Mouse (Mus musculus): ENCODE data around the gene Ubxn6. TPM values are rescaled to one million over a fixed set of nuclear protein-coding genes. Genes with fewer than 3 reads are reported as not detected.
"Not testable (repeated sequence)": the region's sequence is repeated elsewhere in the genome, so short reads cannot be mapped to it uniquely, and the experiment has no call there.

The Ubxn6 gene
- polyA plus RNA-seq, 1 experiment: 45.3 TPM

- no peak overlapping the region for H3K4me3 ChIP-seq (ENCODE audit: extremely low read depth, insufficient read depth, insufficient read length)
- no peak for DNase-seq (ENCODE audit: low read depth in 1 of 2, low spot score in 2 of 2)
- 94% methylated on average over 5 of the region's 5 CpGs for WGBS
- no peaks in the 10 kb centered on the region for H3K27me3 ChIP-seq (ENCODE audit: control insufficient read depth, insufficient read depth, low read length)
- H3K4me1 ChIP-seq (ENCODE audit: control insufficient read depth, insufficient read depth, insufficient read length): peaks cover 4% of the 10 kb centered on the region
- TF ChIP-seq CTCF (IDR thresholded peaks at IDR 0.05; ENCODE audit: extremely low read depth, insufficient read depth, insufficient read length, insufficient replicate concordance): no peak
- H3K36me3 ChIP-seq (ENCODE audit: control insufficient read depth, insufficient read depth, low read length): peaks cover 41% of the 10 kb centered on the region
- no peak overlapping the region for H3K27ac ChIP-seq (ENCODE audit: insufficient read depth, low read length)
Measured at GRCm38 (mm10) chr17:56072243-56072642, 2.6 kb downstream of the Ubxn6 start.

DNA sequence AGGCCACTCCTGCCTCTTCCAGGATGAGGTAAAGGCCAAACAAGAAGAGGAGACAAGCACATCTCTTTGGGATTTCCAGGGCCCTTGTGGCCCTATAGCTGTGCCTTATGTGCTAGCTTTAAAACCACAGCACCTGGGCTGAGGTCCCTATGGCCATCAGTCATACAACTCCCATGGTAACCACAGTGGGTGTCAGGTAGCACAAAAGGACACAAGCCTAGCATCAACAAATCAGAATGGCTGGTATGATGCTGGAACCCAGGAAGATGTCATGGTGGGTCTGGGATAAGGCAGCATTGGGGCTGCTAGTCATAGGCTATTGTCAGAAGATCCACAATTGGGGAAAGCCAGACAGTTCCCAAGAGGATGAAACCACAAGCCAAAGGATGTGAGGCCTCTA, 3.7 kb downstream of the Ubxn6 start:
- Histone ChIP-seq H3K36me3 (ENCODE audit: control insufficient read depth, insufficient read depth, low read length) (peaks cover 43% of the 10 kb centered on the region), H3K27me3 (ENCODE audit: control insufficient read depth, insufficient read depth, low read length) (no peaks in the 10 kb centered on the region)
- TF ChIP-seq POLR2A (IDR thresholded peaks at IDR 0.05; ENCODE audit: low read depth, low read length) (no peak), CTCF (IDR thresholded peaks at IDR 0.05; ENCODE audit: extremely low read depth, insufficient read depth, insufficient read length, insufficient replicate concordance) (no peak)

DNA sequence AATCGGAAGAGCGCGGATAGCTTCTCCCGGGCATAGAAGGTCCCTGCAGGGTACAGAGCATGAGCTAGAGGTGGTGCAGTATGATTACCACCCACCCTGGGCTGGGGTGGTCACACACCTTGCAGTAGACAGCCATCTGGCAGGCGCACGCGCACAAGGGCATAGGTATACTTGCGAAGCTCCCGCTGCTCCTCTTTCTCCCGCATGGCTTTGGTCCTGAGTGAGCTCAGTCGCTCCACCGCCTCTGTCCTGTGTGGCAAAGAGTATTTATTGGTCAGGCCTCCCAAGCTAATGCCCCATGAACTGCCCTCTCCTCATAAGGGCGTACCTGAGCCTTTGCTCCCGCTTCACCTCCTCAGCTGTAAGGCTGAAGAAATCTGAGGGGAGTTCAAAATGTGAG, 5.8 kb downstream of the Ubxn6 start:
- Histone ChIP-seq H3K27me3 (ENCODE audit: control insufficient read depth, insufficient read depth, low read length) (no peaks in the 10 kb centered on the region), H3K4me3 (ENCODE audit: extremely low read depth, insufficient read depth, insufficient read length) (no peak overlapping the region), H3K4me1 (ENCODE audit: control insufficient read depth, insufficient read depth, insufficient read length) (no peaks in the 10 kb centered on the region), H3K27ac (ENCODE audit: insufficient read depth, low read length) (no peak overlapping the region), H3K36me3 (ENCODE audit: control insufficient read depth, insufficient read depth, low read length) (peaks cover 43% of the 10 kb centered on the region)
- no peak for DNase-seq (ENCODE audit: low read depth in 1 of 2, low spot score in 2 of 2)
- TF ChIP-seq POLR2A (IDR thresholded peaks at IDR 0.05; ENCODE audit: low read depth, low read length) (no peak), CTCF (IDR thresholded peaks at IDR 0.05; ENCODE audit: extremely low read depth, insufficient read depth, insufficient read length, insufficient replicate concordance) (no peak)
- WGBS: 96% methylated on average over 14 of the region's 14 CpGs

More for the DNA sequence above, 3.7 kb downstream of the Ubxn6 start:
- Histone ChIP-seq H3K4me3 (ENCODE audit: extremely low read depth, insufficient read depth, insufficient read length) (no peak overlapping the region), H3K27ac (ENCODE audit: insufficient read depth, low read length) (no peak overlapping the region), H3K4me1 (ENCODE audit: control insufficient read depth, insufficient read depth, insufficient read length) (peaks cover 4% of the 10 kb centered on the region)
- DNase-seq (ENCODE audit: low read depth in 1 of 2, low spot score in 2 of 2): no peak

DNA sequence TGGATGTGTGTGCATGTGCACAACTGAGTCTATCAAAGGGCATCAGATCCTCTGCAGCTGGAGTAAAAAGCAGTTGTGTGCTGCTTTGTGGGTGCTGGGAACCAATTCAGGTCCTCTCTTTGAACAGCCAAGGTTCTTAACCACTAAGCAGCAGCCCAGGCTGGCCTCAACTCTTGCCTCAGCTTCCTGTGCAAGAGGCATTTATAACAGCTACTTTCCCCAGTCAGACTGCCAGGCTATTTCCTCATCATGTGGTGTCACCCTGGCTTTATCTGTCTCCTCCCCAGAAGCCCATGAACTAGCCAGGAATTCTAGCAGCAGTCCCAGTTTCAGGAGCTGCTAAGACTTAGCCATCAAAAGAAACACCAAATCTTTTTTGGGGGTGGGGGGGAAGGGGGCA, 8.4 kb downstream of the Ubxn6 start:
- H3K4me1 ChIP-seq (ENCODE audit: control insufficient read depth, insufficient read depth, insufficient read length): no peaks in the 10 kb centered on the region
- TF ChIP-seq POLR2A (IDR thresholded peaks at IDR 0.05; ENCODE audit: low read depth, low read length): no peak
- TF ChIP-seq CTCF (IDR thresholded peaks at IDR 0.05; ENCODE audit: extremely low read depth, insufficient read depth, insufficient read length, insufficient replicate concordance): no peak
- DNase-seq (ENCODE audit: low read depth in 1 of 2, low spot score in 2 of 2): no peak
- no peak overlapping the region for H3K27ac ChIP-seq (ENCODE audit: insufficient read depth, low read length)
- peaks cover 37% of the 10 kb centered on the region for H3K36me3 ChIP-seq (ENCODE audit: control insufficient read depth, insufficient read depth, low read length)
- H3K4me3 ChIP-seq (ENCODE audit: extremely low read depth, insufficient read depth, insufficient read length): no peak overlapping the region
- H3K27me3 ChIP-seq (ENCODE audit: control insufficient read depth, insufficient read depth, low read length): no peaks in the 10 kb centered on the region

DNA sequence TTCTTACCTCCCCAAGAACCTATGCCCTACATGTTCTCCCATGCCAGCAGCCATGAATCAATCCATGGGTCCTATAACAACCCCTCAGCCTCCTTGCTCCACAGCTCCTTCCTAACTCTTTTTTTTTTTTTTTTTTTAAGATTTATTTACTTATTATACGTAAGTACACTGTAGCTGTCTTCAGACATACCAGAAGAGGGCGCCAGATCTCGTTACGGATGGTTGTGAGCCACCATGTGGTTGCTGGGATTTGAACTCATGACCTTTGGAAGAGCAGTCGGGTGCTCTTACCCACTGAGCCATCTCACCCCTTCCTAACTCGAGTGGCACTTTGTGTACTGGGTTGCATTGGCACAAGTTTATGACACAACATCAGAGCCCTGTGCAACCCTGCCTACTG, 9.1 kb downstream of the Ubxn6 start:
- 90% methylated on average over 6 of the region's 6 CpGs for WGBS
- not testable (repeated sequence) for H3K27ac ChIP-seq (ENCODE audit: insufficient read depth, low read length); H3K4me3 ChIP-seq (ENCODE audit: extremely low read depth, insufficient read depth, insufficient read length); H3K27me3 ChIP-seq (ENCODE audit: control insufficient read depth, insufficient read depth, low read length); H3K4me1 ChIP-seq (ENCODE audit: control insufficient read depth, insufficient read depth, insufficient read length); DNase-seq (ENCODE audit: low read depth in 1 of 2, low spot score in 2 of 2)
- peaks cover 30% of the 10 kb centered on the region for H3K36me3 ChIP-seq (ENCODE audit: control insufficient read depth, insufficient read depth, low read length)

DNA sequence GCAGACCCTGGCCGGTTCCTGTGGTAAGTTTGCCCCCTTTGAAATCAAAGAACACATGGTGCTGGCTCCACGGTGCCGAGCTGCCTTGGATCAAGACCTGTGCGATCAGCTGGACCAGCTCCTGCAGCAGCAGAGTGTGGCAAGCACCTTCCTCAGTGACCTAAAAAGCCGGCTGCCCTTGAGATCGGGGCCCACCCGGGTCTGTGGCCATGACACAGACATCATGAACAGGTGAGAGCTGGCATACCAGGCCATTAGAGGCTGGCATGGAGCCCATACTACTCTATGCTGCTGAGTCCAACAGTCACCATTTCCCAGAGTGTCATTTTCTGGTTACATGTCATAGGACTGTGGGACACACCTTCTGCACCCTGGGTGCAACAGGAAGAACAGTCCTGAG, 12.7 kb downstream of the Ubxn6 start:
- H3K4me3 ChIP-seq (ENCODE audit: extremely low read depth, insufficient read depth, insufficient read length): no peak overlapping the region
- no peak for DNase-seq (ENCODE audit: low read depth in 1 of 2, low spot score in 2 of 2)
- no peaks in the 10 kb centered on the region for H3K4me1 ChIP-seq (ENCODE audit: control insufficient read depth, insufficient read depth, insufficient read length)
- no peak overlapping the region for H3K27ac ChIP-seq (ENCODE audit: insufficient read depth, low read length)
- no peaks in the 10 kb centered on the region for H3K27me3 ChIP-seq (ENCODE audit: control insufficient read depth, insufficient read depth, low read length)
- H3K36me3 ChIP-seq (ENCODE audit: control insufficient read depth, insufficient read depth, low read length): peaks cover 8% of the 10 kb centered on the region
- TF ChIP-seq POLR2A (IDR thresholded peaks at IDR 0.05; ENCODE audit: low read depth, low read length): no peak
- no peak for TF ChIP-seq CTCF (IDR thresholded peaks at IDR 0.05; ENCODE audit: extremely low read depth, insufficient read depth, insufficient read length, insufficient replicate concordance)
- 91% methylated on average over 7 of the region's 7 CpGs for WGBS

DNA sequence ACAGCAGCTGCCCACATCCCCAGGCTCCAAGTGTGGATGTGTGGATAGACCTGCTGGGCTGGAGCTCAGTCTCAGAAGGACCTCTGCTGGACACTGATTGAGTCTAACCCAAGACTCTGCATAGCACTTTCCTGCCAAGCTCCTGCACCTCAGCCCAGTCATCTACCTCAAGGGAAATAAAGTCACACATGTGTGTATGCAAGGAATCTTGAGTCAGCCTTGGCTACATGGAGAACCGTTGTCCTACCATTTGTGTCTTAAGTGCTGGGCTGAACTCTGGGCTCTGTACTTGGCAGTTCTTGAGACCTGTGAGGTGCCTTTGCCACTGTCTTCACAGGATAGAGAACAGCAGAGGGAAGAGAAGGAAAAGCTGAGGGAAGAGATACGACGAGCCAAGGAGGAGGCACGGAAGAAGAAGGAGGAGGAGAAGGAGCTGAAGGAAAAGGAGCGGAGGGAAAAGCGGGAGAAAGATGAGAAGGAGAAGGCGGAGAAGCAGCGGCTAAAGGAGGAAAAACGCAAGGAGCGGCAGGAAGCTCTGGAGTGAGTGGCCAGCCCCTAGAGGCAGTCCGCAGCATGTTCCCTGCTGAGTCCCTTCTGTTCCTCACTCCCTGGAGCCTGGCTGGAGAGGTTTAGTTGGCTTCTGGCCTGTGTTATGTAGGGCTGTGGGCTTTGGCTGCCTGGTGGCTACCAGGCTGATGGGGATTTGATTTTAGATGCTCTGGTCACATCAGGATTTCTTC, 17.3 kb downstream of the Ubxn6 start:
- H3K4me1 ChIP-seq (ENCODE audit: control insufficient read depth, insufficient read depth, insufficient read length): no peaks in the 10 kb centered on the region
- no peaks in the 10 kb centered on the region for H3K27me3 ChIP-seq (ENCODE audit: control insufficient read depth, insufficient read depth, low read length)
- H3K27ac ChIP-seq (ENCODE audit: insufficient read depth, low read length): no peak overlapping the region
- DNase-seq (ENCODE audit: low read depth in 1 of 2, low spot score in 2 of 2): no peak
- TF ChIP-seq CTCF (IDR thresholded peaks at IDR 0.05; ENCODE audit: extremely low read depth, insufficient read depth, insufficient read length, insufficient replicate concordance) (no peak), POLR2A (IDR thresholded peaks at IDR 0.05; ENCODE audit: low read depth, low read length) (no peak)
- H3K36me3 ChIP-seq (ENCODE audit: control insufficient read depth, insufficient read depth, low read length): peaks cover 8% of the 10 kb centered on the region
- WGBS: 98% methylated on average over 11 of the region's 11 CpGs
- no peak overlapping the region for H3K4me3 ChIP-seq (ENCODE audit: extremely low read depth, insufficient read depth, insufficient read length)
